Mouse (Mus musculus) E14TG2a.4 (cell line): Measurements from ENCODE around the gene Ston2.

Experiments
- CTCF ChIP-seq: conservative IDR thresholded peaks from 2 replicates; pipeline ENCODE4 v1.5.1; 2014; ENCODE audit warnings: low read length
- NANOG ChIP-seq: IDR thresholded peaks from 2 replicates; pipeline ENCODE4 v1.6.1; 2014; ENCODE audit warnings: borderline replicate concordance, low read length, mixed read lengths
- POU5F1 ChIP-seq: IDR thresholded peaks from 2 replicates; pipeline ENCODE4 v1.6.1; 2014; ENCODE audit warnings: low read length, borderline replicate concordance

GRCm38 (mm10) chr12:91768176-91768575 is 20.0 kb downstream of the Ston2 start:
- no peak for TF ChIP-seq CTCF
- TF ChIP-seq POU5F1 = no peak
- no peak for TF ChIP-seq NANOG
